Mouse (Mus musculus) limb, embryonic 10.5 days (tissue): Measurements from ENCODE around the gene Ccdc148. TPM values are rescaled to one million over a fixed set of nuclear protein-coding genes. Genes with fewer than 3 reads are reported as not detected.

Experiments used
- DNase-seq: peaks from one replicate; pipeline ENCODE4 v3.0.0-alpha.2; 2017; ENCODE audit warnings: low spot score
- H3K27ac ChIP-seq: fragments of 300-500 bp; sonication (generic); 2 replicates; pipeline ENCODE4 v1.5.1; 2016; ENCODE audit warnings: mild to moderate bottlenecking
- H3K27me3 ChIP-seq: fragments of 300-500 bp; sonication (generic); 2 replicates; pipeline ENCODE4 v1.6.1; 2016; ENCODE audit warnings: low read depth, mild to moderate bottlenecking; ENCODE audit not compliant: poor library complexity, severe bottlenecking
- H3K36me3 ChIP-seq: fragments of 300-500 bp; sonication (generic); 2 replicates; pipeline ENCODE4 v1.6.1; 2016; ENCODE audit warnings: mild to moderate bottlenecking, moderate library complexity
- H3K4me1 ChIP-seq: fragments of 300-500 bp; sonication (generic); 2 replicates; pipeline ENCODE4 v1.6.1; 2016
- H3K4me3 ChIP-seq: fragments of 300-500 bp; sonication (generic); 2 replicates; pipeline ENCODE4 v1.5.1; 2016; ENCODE audit warnings: mild to moderate bottlenecking, moderate library complexity
- H3K9me3 ChIP-seq: fragments of 300-500 bp; sonication (generic); replicated peaks from 2 replicates; pipeline ENCODE4 v1.6.1; 2016; ENCODE audit warnings: mild to moderate bottlenecking
- WGBS: fragments of 180-500 bp; shearing (Covaris S2); methylation state at CpG from one replicate; pipeline ENCODE4 v1.1.7; 2016; 5-methylcytosine and 5-hydroxymethylcytosine counted together
- polyA plus RNA-seq: library from polyadenylated mRNA; unstranded; fragments of >200 nt; fragmentation: Nextera tagmentation; extraction: Ambion mirVana; gene quantifications from 2 replicates; pipeline ENCODE4 v1.2.1, GENCODE M21; 2016

Gene Ccdc148
- polyA plus RNA-seq, 1 experiment from 2014 or later = 0.70 TPM

DNA sequence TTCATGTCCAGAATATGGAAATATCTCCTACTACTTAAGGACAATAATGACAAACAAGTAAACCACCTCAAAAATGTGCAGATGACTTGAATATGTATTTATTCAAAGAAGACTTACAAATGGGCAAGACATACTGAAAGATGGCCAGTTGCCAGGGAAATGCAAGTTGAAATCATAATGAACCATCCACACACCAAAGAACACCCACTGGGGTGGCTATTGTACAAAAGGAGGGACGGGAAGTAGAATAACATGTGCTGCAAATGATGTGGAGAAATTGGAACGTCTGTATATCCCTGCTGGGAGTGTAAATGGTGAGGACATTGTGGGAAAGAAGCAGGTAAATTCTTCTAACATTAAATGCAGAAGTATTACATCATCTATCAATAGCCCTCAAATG, 347.5 kb downstream of the Ccdc148 start:
- no peak overlapping the region for H3K27ac ChIP-seq
- no peaks in the 10 kb centered on the region for H3K9me3 ChIP-seq
- H3K4me1 ChIP-seq = no peaks in the 10 kb centered on the region
- DNase-seq = no peak
- no peak overlapping the region for H3K4me3 ChIP-seq
- WGBS = 81% methylated on average over 2 of the region's 2 CpGs
- no peaks in the 10 kb centered on the region for H3K27me3 ChIP-seq
- no peaks in the 10 kb centered on the region for H3K36me3 ChIP-seq

DNA sequence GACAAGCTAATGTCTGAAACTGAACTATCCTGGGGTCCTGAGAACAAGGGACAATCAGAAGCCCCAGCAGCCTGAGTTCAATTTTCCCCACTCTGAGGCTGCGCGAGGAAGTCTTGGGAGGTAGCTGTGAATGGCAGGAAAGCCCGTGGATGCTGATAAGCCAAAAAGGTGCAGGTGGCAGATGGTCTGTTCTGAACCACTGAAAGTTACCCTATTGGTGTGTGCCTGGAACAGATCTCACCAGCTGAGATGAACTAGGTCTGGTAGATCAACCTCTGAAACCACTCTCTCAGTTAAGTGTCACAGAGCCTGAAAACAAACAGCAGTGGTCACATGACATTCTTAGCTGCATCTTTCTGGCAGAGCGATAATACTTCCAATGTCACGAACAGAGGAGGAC, 360.9 kb downstream of the Ccdc148 start:
- Histone ChIP-seq H3K9me3 (no peaks in the 10 kb centered on the region), H3K4me1 (no peaks in the 10 kb centered on the region), H3K27ac (no peak overlapping the region), H3K27me3 (no peaks in the 10 kb centered on the region), H3K36me3 (no peaks in the 10 kb centered on the region), H3K4me3 (no peak overlapping the region)
- DNase-seq = no peak
- 90% methylated on average over 5 of the region's 5 CpGs for WGBS

DNA sequence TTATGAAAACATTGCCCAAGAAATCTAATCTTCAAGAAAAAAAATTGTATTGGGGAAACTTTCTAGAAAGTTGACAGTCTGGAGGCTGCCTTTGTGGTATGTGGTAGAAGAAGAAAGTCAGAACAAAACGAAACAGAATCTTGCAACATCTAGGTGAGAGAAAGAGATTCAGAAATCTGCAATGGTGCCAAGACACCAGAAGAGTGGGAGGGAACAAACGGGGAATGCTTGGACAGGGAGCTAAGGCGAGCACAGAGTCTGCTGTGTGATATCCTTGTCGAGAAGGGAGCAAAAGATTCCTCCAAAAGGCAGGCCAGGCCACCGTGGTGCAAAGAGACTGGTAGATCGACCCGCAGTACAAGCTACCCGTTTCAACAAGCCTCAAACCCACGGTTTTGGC, 361.4 kb downstream of the Ccdc148 start:
- no peaks in the 10 kb centered on the region for H3K27me3 ChIP-seq
- H3K27ac ChIP-seq = no peak overlapping the region
- DNase-seq = no peak
- H3K4me3 ChIP-seq = no peak overlapping the region
- H3K36me3 ChIP-seq = no peaks in the 10 kb centered on the region
- WGBS = 88% methylated on average over 9 of the region's 9 CpGs
- no peaks in the 10 kb centered on the region for H3K4me1 ChIP-seq
- no peaks in the 10 kb centered on the region for H3K9me3 ChIP-seq

DNA sequence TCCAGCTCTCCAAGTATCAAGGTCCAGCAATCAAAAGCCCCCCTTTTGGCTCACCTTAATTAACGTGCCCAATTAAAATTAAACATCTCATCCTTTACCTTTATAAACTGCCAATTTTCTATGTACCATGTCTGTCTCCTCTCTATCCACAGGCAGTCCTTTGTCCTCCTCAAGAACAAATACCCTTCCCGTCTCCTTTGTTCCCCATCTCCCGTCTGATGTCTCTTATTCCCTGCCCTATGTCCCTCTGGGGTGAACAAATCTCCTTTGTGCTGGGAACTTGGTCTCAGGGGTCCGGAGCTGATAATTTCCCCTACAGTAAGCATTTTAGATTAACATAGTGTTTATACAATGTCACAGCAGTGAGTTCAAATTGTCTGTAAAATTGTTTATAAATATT, 363.0 kb downstream of the Ccdc148 start:
- DNase-seq = no peak
- Histone ChIP-seq H3K27ac (no peak overlapping the region), H3K9me3 (no peaks in the 10 kb centered on the region), H3K27me3 (no peaks in the 10 kb centered on the region), H3K4me3 (no peak overlapping the region), H3K36me3 (no peaks in the 10 kb centered on the region), H3K4me1 (no peaks in the 10 kb centered on the region)
- whole genome bisulfite sequencing = 90% methylated on average over 4 of the region's 4 CpGs

DNA sequence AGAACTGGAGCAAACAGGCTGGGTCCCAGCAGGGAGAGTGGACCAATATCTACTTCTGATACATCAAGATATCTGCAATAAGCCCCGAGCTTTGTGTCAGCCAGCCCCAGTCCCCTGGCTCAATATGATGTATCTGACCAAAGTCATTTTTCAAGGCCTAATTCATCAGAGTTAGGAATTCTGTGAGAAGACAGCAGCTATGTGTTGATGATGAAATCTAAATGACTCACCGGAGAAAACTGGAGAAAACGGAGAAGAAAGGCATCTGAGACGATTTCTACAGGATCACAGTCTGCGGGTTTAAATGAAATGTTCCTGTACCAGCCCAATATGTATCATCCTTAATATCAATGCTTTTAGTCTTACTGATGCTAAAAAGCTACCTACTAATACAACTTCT, 365.1 kb downstream of the Ccdc148 start:
- H3K9me3 ChIP-seq = no peaks in the 10 kb centered on the region
- WGBS = 93% methylated on average over 5 of the region's 5 CpGs
- no peak overlapping the region for H3K4me3 ChIP-seq
- H3K4me1 ChIP-seq = no peaks in the 10 kb centered on the region
- H3K36me3 ChIP-seq = no peaks in the 10 kb centered on the region
- H3K27me3 ChIP-seq = no peaks in the 10 kb centered on the region
- DNase-seq = no peak
- no peak overlapping the region for H3K27ac ChIP-seq

DNA sequence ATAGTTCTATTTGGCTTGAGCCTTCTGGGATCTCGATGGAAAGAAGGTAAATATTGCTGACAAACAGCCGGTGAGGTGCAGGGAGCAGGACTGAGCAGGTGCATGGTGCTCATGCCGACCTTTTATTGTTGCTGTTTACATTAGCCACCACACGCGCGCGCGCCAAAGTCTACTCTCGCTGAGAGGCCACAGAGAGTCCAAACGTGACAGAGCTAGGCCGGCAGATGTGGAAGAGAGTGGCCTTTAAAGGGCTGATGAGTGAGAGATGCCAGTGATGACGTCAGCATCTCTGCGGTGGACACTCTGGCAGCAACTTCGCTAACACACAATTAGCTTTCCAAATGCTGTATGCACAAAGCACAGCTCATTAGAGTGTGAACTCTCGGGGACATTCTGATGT, 366.0 kb downstream of the Ccdc148 start:
- Histone ChIP-seq H3K4me3 (no peak overlapping the region), H3K36me3 (no peaks in the 10 kb centered on the region), H3K27me3 (no peaks in the 10 kb centered on the region), H3K4me1 (no peaks in the 10 kb centered on the region), H3K27ac (no peak overlapping the region), H3K9me3 (no peaks in the 10 kb centered on the region)
- DNase-seq = no peak
- 88% methylated on average over 15 of the region's 15 CpGs for WGBS

DNA sequence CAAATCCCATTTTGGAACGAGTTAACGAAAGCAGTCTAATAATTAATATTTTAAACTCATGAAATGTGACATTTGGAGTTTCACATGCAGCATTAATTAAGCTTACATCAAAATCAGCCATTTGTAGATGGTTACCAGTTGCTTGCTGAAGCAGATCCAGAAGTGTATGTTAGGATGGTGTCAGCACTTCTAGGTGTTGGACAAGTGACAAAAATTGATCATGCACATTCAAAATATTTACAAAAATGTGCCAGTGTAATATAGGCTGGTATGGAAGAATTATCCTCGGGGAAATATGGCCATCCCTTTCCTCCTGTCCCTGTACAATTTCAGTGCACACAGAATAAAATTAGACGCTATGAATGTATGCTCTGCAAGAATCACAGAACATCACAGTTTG, 370.1 kb downstream of the Ccdc148 start:
- Histone ChIP-seq H3K4me3 (no peak overlapping the region), H3K27me3 (no peaks in the 10 kb centered on the region), H3K9me3 (no peaks in the 10 kb centered on the region), H3K4me1 (peaks cover 15% of the 10 kb centered on the region), H3K36me3 (no peaks in the 10 kb centered on the region), H3K27ac (no peak overlapping the region)
- 92% methylated on average over 4 of the region's 4 CpGs for WGBS
- no peak for DNase-seq

DNA sequence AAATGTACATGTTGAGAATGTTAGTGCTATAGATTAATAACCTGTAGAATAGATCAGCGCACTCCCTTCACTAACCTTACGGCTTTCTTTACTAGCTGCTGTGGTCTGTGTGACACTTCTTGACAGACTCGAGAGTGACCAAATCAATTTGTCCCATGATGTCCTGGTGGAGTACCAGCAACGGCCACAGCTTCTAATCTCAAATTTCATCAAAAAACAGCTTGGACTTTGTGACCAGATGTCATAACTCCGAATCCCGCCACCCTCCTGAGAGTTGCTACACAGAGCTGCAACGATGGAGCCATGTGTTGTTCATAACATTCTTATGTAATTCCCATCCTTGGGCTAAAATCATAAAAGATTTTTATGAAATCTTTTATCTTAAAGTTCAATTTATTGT, 370.5 kb downstream of the Ccdc148 start:
- H3K27ac ChIP-seq = no peak overlapping the region
- no peaks in the 10 kb centered on the region for H3K27me3 ChIP-seq
- peaks cover 15% of the 10 kb centered on the region for H3K4me1 ChIP-seq
- WGBS = 86% methylated on average over 7 of the region's 7 CpGs
- no peaks in the 10 kb centered on the region for H3K9me3 ChIP-seq
- H3K36me3 ChIP-seq = no peaks in the 10 kb centered on the region
- no peak overlapping the region for H3K4me3 ChIP-seq
- no peak for DNase-seq

DNA sequence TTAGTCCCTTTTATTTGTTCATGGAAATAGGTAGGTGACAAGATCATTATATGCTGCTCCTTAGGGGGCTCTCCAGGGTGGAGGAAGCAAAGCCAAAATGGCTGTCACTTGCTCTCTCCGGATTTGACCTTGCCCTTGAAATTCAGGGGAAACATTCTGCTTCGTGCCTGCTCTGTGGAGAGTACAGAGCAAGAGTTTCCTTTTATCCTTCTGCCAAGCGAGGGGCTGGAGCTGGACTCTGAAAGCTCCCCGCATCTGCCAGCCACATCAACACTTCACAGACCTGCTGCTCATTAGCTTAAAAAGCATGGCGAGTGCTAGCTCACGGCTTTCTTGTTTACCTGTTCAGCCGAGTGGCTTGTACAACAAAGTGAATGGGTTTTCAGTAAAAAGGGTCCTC, 373.1 kb downstream of the Ccdc148 start:
- no peaks in the 10 kb centered on the region for H3K36me3 ChIP-seq
- WGBS = 39% methylated on average over 7 of the region's 7 CpGs

DNA sequence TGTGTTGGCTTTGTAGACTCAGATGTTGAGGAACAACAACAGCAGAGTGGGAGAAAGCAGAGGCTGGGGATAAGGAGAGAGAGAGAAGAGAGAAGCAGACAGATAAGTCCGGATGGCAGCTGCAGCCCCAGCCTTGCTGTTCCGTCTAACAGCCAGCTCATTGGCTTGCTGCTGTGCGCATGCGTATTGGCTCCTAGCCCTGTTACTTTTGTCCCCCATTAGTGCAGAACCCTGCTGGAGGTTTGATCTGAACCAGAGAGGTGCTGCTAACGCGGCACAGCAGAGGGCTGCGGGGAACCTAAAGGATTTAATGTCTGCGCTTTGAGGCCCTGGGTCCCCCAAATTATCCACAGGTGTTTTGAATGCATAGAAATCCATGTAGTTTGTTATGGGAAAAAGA, 373.8 kb downstream of the Ccdc148 start:
- 62% methylated on average over 8 of the region's 8 CpGs for WGBS
- no peak for DNase-seq
- H3K4me3 ChIP-seq = no peak overlapping the region
- no peaks in the 10 kb centered on the region for H3K36me3 ChIP-seq
- H3K27ac ChIP-seq = no peak overlapping the region
- peaks cover 15% of the 10 kb centered on the region for H3K4me1 ChIP-seq
- no peaks in the 10 kb centered on the region for H3K27me3 ChIP-seq
- no peaks in the 10 kb centered on the region for H3K9me3 ChIP-seq

More for the DNA sequence above, 373.1 kb downstream of the Ccdc148 start:
- Histone ChIP-seq H3K9me3 (no peaks in the 10 kb centered on the region), H3K27me3 (no peaks in the 10 kb centered on the region), H3K4me3 (no peak overlapping the region), H3K4me1 (peaks cover 15% of the 10 kb centered on the region), H3K27ac (no peak overlapping the region)
- DNase-seq = no peak

DNA sequence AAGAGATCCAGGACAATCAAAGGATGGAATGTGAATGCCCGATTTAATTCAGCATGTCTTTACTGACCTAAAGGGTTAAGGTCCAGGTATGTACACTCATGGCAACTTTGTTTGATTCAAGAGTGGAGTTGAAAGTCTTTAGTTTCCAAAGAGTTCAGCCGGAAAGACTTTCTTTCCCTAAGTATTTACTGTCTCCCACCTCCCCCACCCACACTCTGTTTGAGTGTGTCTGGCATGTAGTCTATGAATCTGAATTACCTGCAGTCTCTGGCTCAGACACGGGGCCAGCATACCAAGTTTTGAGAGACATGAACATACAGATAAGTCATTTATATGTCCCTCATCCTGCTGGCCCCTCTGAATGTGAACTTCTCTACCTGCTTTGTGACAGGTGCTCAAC, 374.3 kb downstream of the Ccdc148 start:
- no peak overlapping the region for H3K4me3 ChIP-seq
- H3K27ac ChIP-seq = no peak overlapping the region
- WGBS = 89% methylated on average over 3 of the region's 3 CpGs
- no peaks in the 10 kb centered on the region for H3K27me3 ChIP-seq
- H3K9me3 ChIP-seq = no peaks in the 10 kb centered on the region
- H3K36me3 ChIP-seq = no peaks in the 10 kb centered on the region
- no peak for DNase-seq
- peaks cover 15% of the 10 kb centered on the region for H3K4me1 ChIP-seq

DNA sequence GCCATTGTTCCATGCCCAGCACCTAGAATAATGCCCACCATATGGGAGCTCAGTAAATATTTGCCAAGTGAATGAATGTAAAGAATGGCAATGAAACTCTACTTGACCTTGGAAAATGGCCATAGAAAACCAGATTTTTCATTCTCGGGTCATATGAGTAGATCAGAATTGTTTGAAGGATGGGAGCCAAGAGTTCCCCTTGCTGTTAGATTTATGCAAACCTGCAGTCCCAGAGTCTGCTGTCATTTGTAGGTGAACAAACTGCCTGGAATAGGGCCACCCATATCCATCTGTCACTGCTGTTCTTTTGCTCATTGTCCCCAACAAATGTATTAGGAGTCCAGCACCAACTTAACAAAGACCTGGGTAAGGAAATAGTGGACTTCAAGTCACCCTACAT, 377.0 kb downstream of the Ccdc148 start:
- no peaks in the 10 kb centered on the region for H3K27me3 ChIP-seq
- H3K4me3 ChIP-seq = no peak overlapping the region
- no peaks in the 10 kb centered on the region for H3K9me3 ChIP-seq
- H3K27ac ChIP-seq = no peak overlapping the region
- DNase-seq = no peak
- WGBS = 98% methylated on average over 1 of the region's 1 CpGs
- peaks cover 15% of the 10 kb centered on the region for H3K4me1 ChIP-seq
- H3K36me3 ChIP-seq = no peaks in the 10 kb centered on the region

DNA sequence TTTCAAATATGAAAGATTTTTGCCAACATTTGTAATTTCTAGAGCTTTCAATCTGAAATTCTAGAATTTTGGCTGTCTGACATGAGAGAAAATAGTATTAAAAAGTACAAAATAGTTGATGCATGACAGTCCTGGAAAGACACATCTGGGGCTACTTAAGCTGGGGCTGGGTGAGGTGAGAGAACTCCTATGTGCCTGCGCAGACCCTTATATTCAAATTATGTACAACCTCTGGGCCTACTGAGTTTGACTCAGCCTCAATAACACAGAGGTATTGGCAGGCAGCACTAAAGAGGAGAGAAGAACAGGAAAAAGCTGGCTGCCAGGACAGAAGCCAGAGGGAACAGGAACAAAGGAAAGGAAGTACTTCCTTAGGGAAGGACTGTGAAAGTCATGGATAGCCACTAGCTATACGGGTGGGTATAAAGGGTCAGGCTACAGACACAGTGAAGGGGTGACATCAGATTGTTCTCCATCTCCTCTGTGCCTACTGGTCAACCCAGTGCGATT, 381.4 kb downstream of the Ccdc148 start:
- H3K27ac ChIP-seq = no peak overlapping the region
- DNase-seq = no peak
- H3K27me3 ChIP-seq = no peaks in the 10 kb centered on the region
- 80% methylated on average over 3 of the region's 3 CpGs for WGBS
- no peaks in the 10 kb centered on the region for H3K36me3 ChIP-seq
- no peaks in the 10 kb centered on the region for H3K9me3 ChIP-seq
- no peaks in the 10 kb centered on the region for H3K4me1 ChIP-seq
- no peak overlapping the region for H3K4me3 ChIP-seq

DNA sequence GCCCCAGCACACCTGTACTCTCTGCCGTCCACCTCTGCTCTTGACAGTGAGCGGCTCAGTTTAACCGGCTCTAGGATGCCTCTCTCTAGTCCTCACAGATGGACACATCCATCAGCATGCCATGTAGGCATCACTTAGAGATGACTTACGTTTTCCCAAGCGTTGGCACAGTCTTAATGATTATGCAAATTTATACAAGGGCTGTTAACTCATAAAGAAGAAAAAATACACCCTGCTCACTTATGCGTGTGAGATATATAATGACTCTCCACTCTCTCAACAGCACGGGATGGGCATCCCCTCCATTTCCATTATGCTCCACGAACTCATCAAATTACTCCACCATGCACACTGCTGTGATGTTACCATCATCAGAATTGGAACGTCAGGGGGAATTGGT, 386.6 kb downstream of the Ccdc148 start:
- Histone ChIP-seq H3K4me1 (peaks cover 6% of the 10 kb centered on the region), H3K9me3 (no peaks in the 10 kb centered on the region), H3K4me3 (no peak overlapping the region), H3K27me3 (no peaks in the 10 kb centered on the region), H3K27ac (no peak overlapping the region), H3K36me3 (no peaks in the 10 kb centered on the region)
- DNase-seq = no peak
- WGBS = 94% methylated on average over 9 of the region's 9 CpGs
